Mouse (Mus musculus): ENCODE measurements around the gene Fbxw5.

Fbxw5 gene

GRCm38 (mm10) chr2:25500576-25501405 is at the start of gene Fbxw5:
Gene Fbxw5 (plus strand): TSS chr2:25500750.
- DNase-seq (ENCODE audit: low read depth, low spot score): peak; percentile 83

- no peak for DNase-seq (ENCODE audit: low read depth, low spot score)
These were observed 49.5 kb upstream of the Fbxw5 start for GRCm38 (mm10) chr2:25450853-25451647.

- DNase-seq (ENCODE audit: low read depth, low spot score): no peak
These were observed 47.6 kb upstream of the Fbxw5 start for GRCm38 (mm10) chr2:25452951-25453350.

- no peak for DNase-seq (ENCODE audit: low read depth, low spot score)
These were observed 44.2 kb upstream of the Fbxw5 start, which contains the start of gene Clic3 for GRCm38 (mm10) chr2:25456205-25456953. Gene Clic3 (plus strand): TSS chr2:25456838.

GRCm38 (mm10) chr2:25457022-25457896 is 43.3 kb upstream of the Fbxw5 start:
- no peak for DNase-seq (ENCODE audit: low read depth, low spot score)

- no peak for DNase-seq (ENCODE audit: low read depth, low spot score)
These were observed 41.6 kb upstream of the Fbxw5 start for GRCm38 (mm10) chr2:25458911-25459310.

GRCm38 (mm10) chr2:25460135-25460534 is 40.4 kb upstream of the Fbxw5 start:
- no peak for DNase-seq (ENCODE audit: low read depth, low spot score)

- DNase-seq (ENCODE audit: low read depth, low spot score): peak; percentile 82
These were observed 39.8 kb upstream of the Fbxw5 start, which contains the start of gene Paxx for GRCm38 (mm10) chr2:25460551-25461309. Gene Paxx (minus strand): TSS chr2:25461094.

- no peak for DNase-seq (ENCODE audit: low read depth, low spot score)
These were observed 39.1 kb upstream of the Fbxw5 start for GRCm38 (mm10) chr2:25461407-25461806.

GRCm38 (mm10) chr2:25463630-25464029 is 36.9 kb upstream of the Fbxw5 start:
- DNase-seq (ENCODE audit: low read depth, low spot score): no peak

GRCm38 (mm10) chr2:25465256-25465655 is 35.3 kb upstream of the Fbxw5 start:
- DNase-seq (ENCODE audit: low read depth, low spot score): no peak

- peak; percentile 68 for DNase-seq (ENCODE audit: low read depth, low spot score)
These were observed 34.5 kb upstream of the Fbxw5 start for GRCm38 (mm10) chr2:25465816-25466635.

- peak; percentile 69 for DNase-seq (ENCODE audit: low read depth, low spot score)
These were observed 32.8 kb upstream of the Fbxw5 start for GRCm38 (mm10) chr2:25467606-25468303.

GRCm38 (mm10) chr2:25468962-25469915 is 31.3 kb upstream of the Fbxw5 start:
- no peak for DNase-seq (ENCODE audit: low read depth, low spot score)

- DNase-seq (ENCODE audit: low read depth, low spot score): no peak
These were observed 30.6 kb upstream of the Fbxw5 start, which contains the start of gene Ptgds for GRCm38 (mm10) chr2:25469969-25470368. Gene Ptgds (minus strand): TSS chr2:25470046.

- DNase-seq (ENCODE audit: low read depth, low spot score): no peak
These were observed 28.0 kb upstream of the Fbxw5 start for GRCm38 (mm10) chr2:25472550-25472949.

- no peak for DNase-seq (ENCODE audit: low read depth, low spot score)
These were observed 23.0 kb upstream of the Fbxw5 start for GRCm38 (mm10) chr2:25477541-25477940.

All from retina, adult 2 months (tissue).